8 mouse cellular contexts compared by ENCODE assay signal in genomic region chr9:13497690-13498333, GRCm38 (mm10). TPM values are rescaled to one million over a fixed set of nuclear protein-coding genes. Genes with fewer than 3 reads are reported as not detected.
DNase-seq lines count a peak whose midpoint lies in the region; ATAC-seq and TF ChIP-seq lines count a peak whose summit lies in the region.

No protein-coding gene starts in this region.

- ATAC-seq in forebrain, postnatal 0 days = peak; percentile 63
- peak; percentile 96 for ATAC-seq in kidney, postnatal 0 days (replicated peaks; ENCODE audit: low FRiP score, low read depth)
- peak; percentile 64; the same call in 1 of the 2 replicates for ATAC-seq in stomach, postnatal 0 days (ENCODE audit: low FRiP score, low TSS enrichment)

- no peaks in the 10 kb centered on the region for H3K9me3 ChIP-seq in forebrain, postnatal 0 days (ENCODE audit: low read length)
- no peaks in the 10 kb centered on the region for H3K9me3 ChIP-seq in kidney, postnatal 0 days (replicated peaks; ENCODE audit: low read length)
- no peaks in the 10 kb centered on the region for H3K9me3 ChIP-seq in stomach, postnatal 0 days (ENCODE audit: control insufficient read depth, low read length)

- TF ChIP-seq EP300 in stomach, postnatal 0 days (optimal IDR thresholded peaks at IDR 0.05) = no peak

- H3K4me3 ChIP-seq in forebrain, postnatal 0 days (ENCODE audit: low read depth, low read length) = no peak overlapping the region
- no peak overlapping the region for H3K4me3 ChIP-seq in kidney, postnatal 0 days (replicated peaks; ENCODE audit: low read depth, low read length)
- no peak overlapping the region for H3K4me3 ChIP-seq in stomach, postnatal 0 days (ENCODE audit: low read depth, low read length)

- H3K4me2 ChIP-seq in forebrain, postnatal 0 days (ENCODE audit: low read depth) = no peak overlapping the region
- H3K4me2 ChIP-seq in kidney, postnatal 0 days (ENCODE audit: low read length) = no peak overlapping the region
- H3K4me2 ChIP-seq in stomach, postnatal 0 days (replicated peaks; ENCODE audit: low read depth) = no peak overlapping the region

- H3K4me1 ChIP-seq in forebrain, postnatal 0 days (ENCODE audit: insufficient read depth) = 0 out of 2 replicates have a peak, but pooled peaks cover 3% of the 10 kb centered on the region
- peaks cover 9% of the 10 kb centered on the region; the same call in 1 of the 2 replicates for H3K4me1 ChIP-seq in kidney, postnatal 0 days (replicated peaks; ENCODE audit: insufficient read depth, low read length)
- H3K4me1 ChIP-seq in stomach, postnatal 0 days (replicated peaks; ENCODE audit: control insufficient read depth, insufficient read depth) = peaks cover 2% of the 10 kb centered on the region; the same call in 1 of the 2 replicates

- H3K9ac ChIP-seq in forebrain, postnatal 0 days = no peak overlapping the region
- H3K9ac ChIP-seq in kidney, postnatal 0 days (ENCODE audit: low read depth, low read length) = no peak overlapping the region
- H3K9ac ChIP-seq in stomach, postnatal 0 days (ENCODE audit: low read length) = no peak overlapping the region

- no peaks in the 10 kb centered on the region for H3K36me3 ChIP-seq in forebrain, postnatal 0 days (ENCODE audit: insufficient read depth)
- no peaks in the 10 kb centered on the region for H3K36me3 ChIP-seq in kidney, postnatal 0 days (ENCODE audit: insufficient read depth, low read length)
- no peaks in the 10 kb centered on the region for H3K36me3 ChIP-seq in stomach, postnatal 0 days (ENCODE audit: control insufficient read depth, insufficient read depth, low read length)

- WGBS in forebrain, postnatal 0 days = 58% methylated on average over 7 of the region's 7 CpGs
- 45% methylated on average over 7 of the region's 7 CpGs for WGBS in kidney, postnatal 0 days
- 39% methylated on average over 7 of the region's 7 CpGs for WGBS in stomach, postnatal 0 days

- DNase-seq in lung, adult 18-20 months = peak; percentile 18 to 41
- no peak for DNase-seq in lung, postnatal 14 days
- no peak for DNase-seq in forebrain, postnatal 0 days
- DNase-seq in kidney, postnatal 0 days (ENCODE audit: low spot score) = no peak
- DNase-seq in stomach, postnatal 0 days (ENCODE audit: low spot score) = peak; percentile 18
- no peak for DNase-seq in cerebellum, adult 9-11 months
- DNase-seq in spleen, adult 12 weeks (ENCODE audit: low spot score) = no peak
- no peak for DNase-seq in adrenal gland, adult (ENCODE audit: inconsistent age in 2 of 2, low spot score in 1 of 2)

- H3K27me3 ChIP-seq in forebrain, postnatal 0 days (ENCODE audit: insufficient read depth, low read length) = no peaks in the 10 kb centered on the region
- H3K27me3 ChIP-seq in kidney, postnatal 0 days (ENCODE audit: insufficient read depth, low read length) = no peaks in the 10 kb centered on the region
- H3K27me3 ChIP-seq in stomach, postnatal 0 days (ENCODE audit: control insufficient read depth, insufficient read depth, low read length) = no peaks in the 10 kb centered on the region; the same call in 1 of the 2 replicates

- TF ChIP-seq CTCF in forebrain, postnatal 0 days (IDR thresholded peaks at IDR 0.05; ENCODE audit: low read depth) = no peak
- TF ChIP-seq CTCF in kidney, postnatal 0 days (IDR thresholded peaks at IDR 0.05; ENCODE audit: low read depth) = no peak
- TF ChIP-seq CTCF in stomach, postnatal 0 days (IDR thresholded peaks at IDR 0.05; ENCODE audit: low read depth) = no peak

- H3K27ac ChIP-seq in forebrain, postnatal 0 days (ENCODE audit: low read depth, low read length) = no peak overlapping the region
- H3K27ac ChIP-seq in kidney, postnatal 0 days = peak overlapping the region; percentile 80
- peak overlapping the region; percentile 20 for H3K27ac ChIP-seq in stomach, postnatal 0 days (replicated peaks)

RNA-seq across cellular contexts. Expression of gene Gm17571, which starts 51.3 kb away (rescaled TPM):
- not detected in 2 replicates for total RNA-seq in forebrain, postnatal 0 days (2014; rRNA removed)
- not detected in 2 replicates for polyA plus RNA-seq in forebrain, postnatal 0 days (2015; fragmentation: Nextera tagmentation; extraction: Ambion mirVana)
- not detected in 2 replicates for polyA plus RNA-seq in kidney, postnatal 0 days (2015; fragmentation: Nextera tagmentation; extraction: Ambion mirVana)
- polyA plus RNA-seq in stomach, postnatal 0 days (2015; fragmentation: Nextera tagmentation; extraction: Ambion mirVana) = not detected in 2 replicates

Comparison
In these comparisons a context has a peak if more than half of its experiments do, and no peak if none do; other contexts are left out.
1. DNase-seq: peak in lung, adult 18-20 months (2 of 2) and stomach, postnatal 0 days (single experiment); none in lung, postnatal 14 days (single experiment), forebrain, postnatal 0 days (single experiment), kidney, postnatal 0 days (single experiment), cerebellum, adult 9-11 months (single experiment), spleen, adult 12 weeks (single experiment) and adrenal gland, adult (0 of 2).
2. Peak in every context shown above with its lines, with median percentiles within 50 percentile points of each other: ATAC-seq.